In the genomic region with DNA sequence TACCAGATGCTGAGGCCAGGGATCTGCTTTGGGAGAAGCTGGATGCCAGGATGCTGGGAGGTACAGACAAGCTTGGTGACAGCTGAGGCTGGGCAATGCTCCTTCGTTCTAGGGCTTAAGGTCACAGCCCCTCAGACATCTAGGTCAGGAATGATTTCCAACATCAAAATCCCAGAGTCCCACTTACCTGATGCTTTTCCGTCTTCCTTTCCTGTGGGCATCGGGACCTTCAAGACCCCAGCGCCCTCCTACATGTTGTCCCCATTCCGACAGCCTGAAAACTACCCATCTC, we compare ENCODE assay signal across 7 mouse cellular contexts. TPM values are rescaled to one million over a fixed set of nuclear protein-coding genes. Genes with fewer than 3 reads are reported as not detected.
A peak's percentile ranks its signal among the peaks of the same experiment; 100 is the strongest.
DNase-seq lines count a peak whose midpoint lies in the region; ATAC-seq and TF ChIP-seq lines count a peak whose summit lies in the region.

A gene (minus strand): TSS at position 283 of the 292 bp plus-strand sequence.

- H3K9ac ChIP-seq in heart, embryonic 13.5 days = peak within 1 kb of the TSS; percentile 68
- H3K9ac ChIP-seq in liver, embryonic 12.5 days = no peak within 1 kb of the TSS

- TF ChIP-seq POLR2A in brain, embryonic 14.5 days (IDR thresholded peaks at IDR 0.05; ENCODE audit: borderline replicate concordance, extremely low read depth, insufficient read depth, insufficient read length, poor library complexity, severe bottlenecking) = no peak

- no peak for DNase-seq in adrenal gland, adult 2 months
- DNase-seq in brain, embryonic 14.5 days (ENCODE audit: low read depth) = peak; percentile 28
- DNase-seq in T-cell, adult 2 months (ENCODE audit: low spot score) = no peak
- DNase-seq in retina, embryonic 14.5 days (ENCODE audit: low spot score) = no peak
- no peak for DNase-seq in spleen, adult 12 weeks (ENCODE audit: low spot score)

- H3K27ac ChIP-seq in heart, embryonic 13.5 days (replicated peaks) = no peak within 1 kb of the TSS
- no peak within 1 kb of the TSS for H3K27ac ChIP-seq in liver, embryonic 12.5 days

- H3K9me3 ChIP-seq in heart, embryonic 13.5 days = no peaks in the 10 kb centered on the region
- H3K9me3 ChIP-seq in liver, embryonic 12.5 days (replicated peaks) = no peaks in the 10 kb centered on the region

- H3K4me2 ChIP-seq in heart, embryonic 13.5 days = peak within 1 kb of the TSS; percentile 73
- H3K4me2 ChIP-seq in liver, embryonic 12.5 days = peak within 1 kb of the TSS; percentile 61

- H3K36me3 ChIP-seq in heart, embryonic 13.5 days = no peaks in the 10 kb centered on the region
- no peaks in the 10 kb centered on the region for H3K36me3 ChIP-seq in liver, embryonic 12.5 days

- H3K4me1 ChIP-seq in heart, embryonic 13.5 days = peaks cover 18% of the 10 kb centered on the region
- H3K4me1 ChIP-seq in liver, embryonic 12.5 days = peaks cover 11% of the 10 kb centered on the region; the same call in 1 of the 2 replicates

- ATAC-seq in heart, embryonic 13.5 days (ENCODE audit: extremely low read depth, insufficient number of reproducible peaks, low FRiP score, low TSS enrichment) = no peak
- ATAC-seq in liver, embryonic 12.5 days = no peak

- peaks cover 75% of the 10 kb centered on the region for H3K27me3 ChIP-seq in heart, embryonic 13.5 days (replicated peaks)
- H3K27me3 ChIP-seq in liver, embryonic 12.5 days (replicated peaks) = peaks cover 76% of the 10 kb centered on the region

- peak within 1 kb of the TSS; percentile 52 for H3K4me3 ChIP-seq in heart, embryonic 13.5 days
- H3K4me3 ChIP-seq in liver, embryonic 12.5 days = peak within 1 kb of the TSS; percentile 41

- 10% methylated on average over 5 of the region's 5 CpGs for WGBS in heart, embryonic 13.5 days
- 14% methylated on average over 5 of the region's 5 CpGs for WGBS in liver, embryonic 12.5 days (ENCODE audit: insufficient replicate concordance)

- TF ChIP-seq CTCF in brain, embryonic 14.5 days (IDR thresholded peaks at IDR 0.05; ENCODE audit: borderline replicate concordance, extremely low read depth, insufficient read depth, insufficient read length) = no peak

RNA-seq across cellular contexts. Expression of the gene that starts here (rescaled TPM):
- total RNA-seq in adrenal gland, adult 2 months (2021) = 10 to 100 TPM; 14.0 to 18.3 TPM
- 13.8 and 14.2 TPM in 2 replicates for polyA plus RNA-seq in adrenal gland, adult 2 months (2012; rRNA removed)
- polyA plus RNA-seq in brain, embryonic 14.5 days (2012; rRNA removed) = 3.9 and 7.6 TPM in 2 replicates
- 7.2 and 7.6 TPM in 2 replicates for polyA plus RNA-seq in heart, embryonic 13.5 days (2015; fragmentation: Nextera tagmentation; extraction: Ambion mirVana)
- polyA plus RNA-seq in liver, embryonic 12.5 days (2016; fragmentation: Nextera tagmentation; extraction: Ambion mirVana) = 1.4 and 2.6 TPM in 2 replicates
